8 mouse cellular contexts compared by ENCODE assay signal in the genomic region with DNA sequence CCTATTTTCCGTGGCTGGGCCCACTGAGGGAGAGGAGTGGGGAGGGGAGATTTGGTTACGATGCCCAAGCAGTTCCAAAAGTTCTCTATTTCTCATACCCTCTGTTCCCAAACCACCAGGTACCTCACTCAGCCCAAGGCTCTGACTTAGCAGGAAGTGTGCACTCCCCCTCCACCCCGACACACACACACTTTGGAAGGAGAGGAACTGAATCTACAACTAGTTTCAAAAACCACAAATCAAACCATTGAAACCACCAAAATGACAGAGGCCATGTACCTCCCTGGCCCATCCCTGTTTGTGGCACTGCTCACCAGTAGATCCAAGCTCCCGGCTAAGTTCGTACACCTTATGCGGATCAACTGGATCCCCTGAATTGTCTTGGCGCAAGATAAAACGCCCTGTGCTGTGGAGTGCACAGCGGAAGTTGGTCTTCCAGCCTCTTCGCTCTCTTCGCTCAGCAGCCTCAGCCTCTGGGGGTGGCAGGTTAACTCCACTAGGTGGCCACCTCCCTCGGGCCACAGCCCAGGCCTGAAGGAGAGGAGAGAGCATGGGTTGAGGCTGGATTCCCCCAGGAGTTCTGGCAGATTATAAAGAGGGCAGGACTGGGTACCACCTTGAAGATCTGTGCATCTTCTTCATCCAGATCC. TPM values are rescaled to one million over a fixed set of nuclear protein-coding genes. Genes with fewer than 3 reads are reported as not detected.
DNase-seq lines count a peak whose midpoint lies in the region; ATAC-seq and TF ChIP-seq lines count a peak whose summit lies in the region.

No protein-coding gene starts in this region.

- H3K4me2 ChIP-seq in embryonic facial prominence, embryonic 11.5 days (ENCODE audit: low read depth, low read length): no peak overlapping the region
- no peak overlapping the region for H3K4me2 ChIP-seq in hindbrain, embryonic 12.5 days (replicated peaks)
- H3K4me2 ChIP-seq in liver, embryonic 14.5 days (ENCODE audit: low read depth): peak overlapping the region; percentile 74

- H3K4me1 ChIP-seq in embryonic facial prominence, embryonic 11.5 days (ENCODE audit: control insufficient read depth, insufficient read depth, low read length): no peaks in the 10 kb centered on the region
- H3K4me1 ChIP-seq in hindbrain, embryonic 12.5 days: peaks cover 15% of the 10 kb centered on the region; the same call in 1 of the 2 replicates
- peaks cover 13 to 17% of the 10 kb centered on the region in 2 experiments for H3K4me1 ChIP-seq in liver, embryonic 14.5 days (replicated peaks; ENCODE audit: control insufficient read depth in 2 of 2, insufficient read depth in 2 of 2, low read length in 1 of 2)

- no peak overlapping the region for H3K9ac ChIP-seq in embryonic facial prominence, embryonic 11.5 days (replicated peaks; ENCODE audit: low read length)
- no peak overlapping the region for H3K9ac ChIP-seq in hindbrain, embryonic 12.5 days
- no peak overlapping the region; the same call in none of the 2 replicates for H3K9ac ChIP-seq in liver, embryonic 14.5 days (replicated peaks)

- H3K27me3 ChIP-seq in embryonic facial prominence, embryonic 11.5 days (ENCODE audit: control insufficient read depth, insufficient read depth, low read length): no peaks in the 10 kb centered on the region
- no peaks in the 10 kb centered on the region; the same call in 1 of the 2 replicates for H3K27me3 ChIP-seq in hindbrain, embryonic 12.5 days
- H3K27me3 ChIP-seq in liver, embryonic 14.5 days (ENCODE audit: control insufficient read depth, insufficient read depth, low read length): no peaks in the 10 kb centered on the region; the same call in 1 of the 2 replicates

- peaks cover 28% of the 10 kb centered on the region for H3K36me3 ChIP-seq in embryonic facial prominence, embryonic 11.5 days (replicated peaks; ENCODE audit: control insufficient read depth, insufficient read depth, low read depth, low read length)
- H3K36me3 ChIP-seq in hindbrain, embryonic 12.5 days: peaks cover 49% of the 10 kb centered on the region
- H3K36me3 ChIP-seq in liver, embryonic 14.5 days (replicated peaks; ENCODE audit: control insufficient read depth, insufficient read depth, low read depth): peaks cover 39% of the 10 kb centered on the region

- no peaks in the 10 kb centered on the region for H3K9me3 ChIP-seq in embryonic facial prominence, embryonic 11.5 days (replicated peaks; ENCODE audit: control insufficient read depth, low read length)
- H3K9me3 ChIP-seq in hindbrain, embryonic 12.5 days (replicated peaks): no peaks in the 10 kb centered on the region
- H3K9me3 ChIP-seq in liver, embryonic 14.5 days (ENCODE audit: control insufficient read depth, low read length): no peaks in the 10 kb centered on the region

- WGBS in embryonic facial prominence, embryonic 11.5 days: 44% methylated on average over 12 of the region's 12 CpGs
- 44% methylated on average over 12 of the region's 12 CpGs for WGBS in hindbrain, embryonic 12.5 days
- 12% methylated on average over 12 of the region's 12 CpGs for WGBS in liver, embryonic 14.5 days (ENCODE audit: insufficient replicate concordance)

- no peak for TF ChIP-seq EP300 in liver, embryonic 14.5 days (IDR thresholded peaks at IDR 0.05; ENCODE audit: low read depth)

- DNase-seq in A20 (ENCODE audit: low read depth, low spot score): peak; percentile 87
- DNase-seq in CD8-positive naive resting alpha-beta T cell, adult 2 months (ENCODE audit: low read depth in 2 of 2, low spot score in 2 of 2): peak; percentile 55 to 67
- DNase-seq in embryonic facial prominence, embryonic 11.5 days (ENCODE audit: low spot score): peak; percentile 35
- DNase-seq in liver, embryonic 14.5 days (ENCODE audit: low read depth in 3 of 3, low spot score in 3 of 3): peak in 2 of 3 experiments; percentile 22 to 40
- peak; percentile 39 for DNase-seq in neural tube, embryonic 10.5 days (ENCODE audit: extremely low spot score, low spot score)
- peak; percentile 43 for DNase-seq in yolk sac, embryonic 10.5 days (ENCODE audit: low spot score)
- no peak for DNase-seq in urinary bladder, adult 2 months (ENCODE audit: low spot score)

- TF ChIP-seq CTCF in liver, embryonic 14.5 days (IDR thresholded peaks at IDR 0.05; ENCODE audit: low read depth): peak; percentile 85

- H3K4me3 ChIP-seq in embryonic facial prominence, embryonic 11.5 days (ENCODE audit: low read depth, low read length): no peak overlapping the region
- H3K4me3 ChIP-seq in hindbrain, embryonic 12.5 days: no peak overlapping the region
- peak overlapping the region; percentile 64 to 97; a peak in 3 of 4 replicates for H3K4me3 ChIP-seq in liver, embryonic 14.5 days (ENCODE audit: insufficient read depth in 1 of 2, low read depth in 2 of 2, low read length in 2 of 2)

- 0 out of 2 replicates have a peak, but pooled peaks have one; percentile 37 for ATAC-seq in embryonic facial prominence, embryonic 11.5 days (replicated peaks; ENCODE audit: insufficient number of reproducible peaks, low FRiP score, low TSS enrichment, low read depth)
- ATAC-seq in hindbrain, embryonic 12.5 days (ENCODE audit: low FRiP score): peak; percentile 44; the same call in 1 of the 2 replicates
- ATAC-seq in liver, embryonic 14.5 days (ENCODE audit: insufficient read depth): peak; percentile 45; the same call in 1 of the 2 replicates

- no peak overlapping the region for H3K27ac ChIP-seq in embryonic facial prominence, embryonic 11.5 days (replicated peaks; ENCODE audit: low read depth, low read length)
- no peak overlapping the region for H3K27ac ChIP-seq in hindbrain, embryonic 12.5 days
- H3K27ac ChIP-seq in liver, embryonic 14.5 days: no peak overlapping the region

RNA-seq across cellular contexts. Expression of a gene that starts 1.4 kb away (rescaled TPM):
- 0.46 and 0.66 TPM in 2 replicates for polyA plus RNA-seq in embryonic facial prominence, embryonic 11.5 days (2014; fragmentation: Nextera tagmentation; extraction: Ambion mirVana)
- polyA plus RNA-seq in hindbrain, embryonic 12.5 days (2016; fragmentation: Nextera tagmentation; extraction: Ambion mirVana): 1.1 and 1.5 TPM in 2 replicates
- 4.6 and 5.4 TPM in 2 replicates for polyA plus RNA-seq in liver, embryonic 14.5 days (2012; rRNA removed)
- polyA plus RNA-seq in liver, embryonic 14.5 days (2014; fragmentation: Nextera tagmentation; extraction: Ambion mirVana): 4.8 and 5.1 TPM in 2 replicates
- 21.2 and 23.3 TPM in 2 replicates for polyA plus RNA-seq in urinary bladder, adult 2 months (2012; rRNA removed)

RNA-seq across cellular contexts. Expression of a gene that starts 11.7 kb away (rescaled TPM):
- polyA plus RNA-seq in embryonic facial prominence, embryonic 11.5 days (2014; fragmentation: Nextera tagmentation; extraction: Ambion mirVana): not detected in 2 replicates
- not detected in 2 replicates for polyA plus RNA-seq in hindbrain, embryonic 12.5 days (2016; fragmentation: Nextera tagmentation; extraction: Ambion mirVana)
- polyA plus RNA-seq in liver, embryonic 14.5 days (2012; rRNA removed): 0.07 and 0.11 TPM in 2 replicates
- 0.24 and 0.27 TPM in 2 replicates for polyA plus RNA-seq in liver, embryonic 14.5 days (2014; fragmentation: Nextera tagmentation; extraction: Ambion mirVana)
- 0.07 TPM in 1 of 2 replicates, not detected in the other for polyA plus RNA-seq in urinary bladder, adult 2 months (2012; rRNA removed)

RNA-seq across cellular contexts. Expression of a gene that starts 14.0 kb away (rescaled TPM):
- polyA plus RNA-seq in embryonic facial prominence, embryonic 11.5 days (2014; fragmentation: Nextera tagmentation; extraction: Ambion mirVana): 4.5 and 6.7 TPM in 2 replicates
- polyA plus RNA-seq in hindbrain, embryonic 12.5 days (2016; fragmentation: Nextera tagmentation; extraction: Ambion mirVana): 2.4 and 2.7 TPM in 2 replicates
- polyA plus RNA-seq in liver, embryonic 14.5 days (2012; rRNA removed): 0.16 TPM in 1 of 2 replicates, not detected in the other
- 0.22 and 0.30 TPM in 2 replicates for polyA plus RNA-seq in liver, embryonic 14.5 days (2014; fragmentation: Nextera tagmentation; extraction: Ambion mirVana)
- 0.41 and 1.3 TPM in 2 replicates for polyA plus RNA-seq in urinary bladder, adult 2 months (2012; rRNA removed)

RNA-seq across cellular contexts. Expression of a gene that starts 26.9 kb away (rescaled TPM):
- 0.62 and 0.89 TPM in 2 replicates for polyA plus RNA-seq in embryonic facial prominence, embryonic 11.5 days (2014; fragmentation: Nextera tagmentation; extraction: Ambion mirVana)
- 0.81 and 0.86 TPM in 2 replicates for polyA plus RNA-seq in hindbrain, embryonic 12.5 days (2016; fragmentation: Nextera tagmentation; extraction: Ambion mirVana)
- not detected in 2 replicates for polyA plus RNA-seq in liver, embryonic 14.5 days (2012; rRNA removed)
- polyA plus RNA-seq in liver, embryonic 14.5 days (2014; fragmentation: Nextera tagmentation; extraction: Ambion mirVana): not detected in 2 replicates
- 0.06 and 0.21 TPM in 2 replicates for polyA plus RNA-seq in urinary bladder, adult 2 months (2012; rRNA removed)

RNA-seq across cellular contexts. Expression of a gene that starts 36.3 kb away (rescaled TPM):
- polyA plus RNA-seq in embryonic facial prominence, embryonic 11.5 days (2014; fragmentation: Nextera tagmentation; extraction: Ambion mirVana): 63.4 and 76.7 TPM in 2 replicates
- polyA plus RNA-seq in hindbrain, embryonic 12.5 days (2016; fragmentation: Nextera tagmentation; extraction: Ambion mirVana): 95.5 and 99.3 TPM in 2 replicates
- 10.4 and 14.1 TPM in 2 replicates for polyA plus RNA-seq in liver, embryonic 14.5 days (2012; rRNA removed)
- polyA plus RNA-seq in liver, embryonic 14.5 days (2014; fragmentation: Nextera tagmentation; extraction: Ambion mirVana): 25.7 and 28.3 TPM in 2 replicates
- 16.4 and 30.4 TPM in 2 replicates for polyA plus RNA-seq in urinary bladder, adult 2 months (2012; rRNA removed)

Comparison
In these comparisons a context has a peak if more than half of its experiments do, and no peak if none do; other contexts are left out.
1. H3K4me3 ChIP-seq: peak in liver, embryonic 14.5 days (2 of 2); none in embryonic facial prominence, embryonic 11.5 days (single experiment) and hindbrain, embryonic 12.5 days (single experiment).
2. Peak in every context shown above with its lines, with median percentiles within 50 percentile points of each other: ATAC-seq.